Mouse (Mus musculus): ENCODE results near the gene Smtnl1. TPM values are rescaled to one million over a fixed set of nuclear protein-coding genes. Genes with fewer than 3 reads are reported as not detected.

Smtnl1 gene
- polyA plus RNA-seq, 1 experiment: 0.04 TPM

DNA sequence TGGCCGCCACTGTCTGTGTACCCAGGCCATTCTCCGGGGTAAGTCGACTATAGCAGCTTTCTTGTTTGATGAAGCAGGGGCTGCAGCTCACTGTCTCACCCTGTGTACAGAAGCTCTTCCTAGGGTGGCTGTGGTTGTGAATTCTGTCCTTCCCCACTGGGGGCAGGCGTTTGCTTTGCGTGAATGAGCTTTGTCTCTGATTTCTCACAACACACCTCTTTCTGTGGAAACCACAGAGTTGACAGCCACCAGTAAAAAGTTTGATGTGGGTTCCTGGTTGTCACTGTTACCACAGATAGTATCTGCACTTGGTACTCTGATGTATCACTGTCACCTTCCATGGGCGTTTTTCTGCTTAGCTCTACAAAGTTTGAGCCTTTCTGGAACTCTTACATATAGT is 43.2 kb downstream of the Smtnl1 start:
- H3K36me3 ChIP-seq (ENCODE audit: control insufficient read depth, insufficient read depth, low read length): no peaks in the 10 kb centered on the region
- WGBS: 25% methylated on average over 6 of the region's 6 CpGs
- no peaks in the 10 kb centered on the region for H3K27me3 ChIP-seq (ENCODE audit: control insufficient read depth, insufficient read depth, low read length)
- peak; percentile 11 to 57 for DNase-seq (ENCODE audit: low read depth in 1 of 2, low spot score in 2 of 2)
- TF ChIP-seq POLR2A (IDR thresholded peaks at IDR 0.05; ENCODE audit: low read depth, low read length) (no peak), CTCF (IDR thresholded peaks at IDR 0.05; ENCODE audit: extremely low read depth, insufficient read depth, insufficient read length, insufficient replicate concordance) (peak; percentile 6; the same call in 1 of the 2 replicates)
- no peak overlapping the region for H3K4me3 ChIP-seq (ENCODE audit: extremely low read depth, insufficient read depth, insufficient read length)
- no peak overlapping the region for H3K27ac ChIP-seq (ENCODE audit: insufficient read depth, low read length)
- H3K4me1 ChIP-seq (ENCODE audit: control insufficient read depth, insufficient read depth, insufficient read length): no peaks in the 10 kb centered on the region

DNA sequence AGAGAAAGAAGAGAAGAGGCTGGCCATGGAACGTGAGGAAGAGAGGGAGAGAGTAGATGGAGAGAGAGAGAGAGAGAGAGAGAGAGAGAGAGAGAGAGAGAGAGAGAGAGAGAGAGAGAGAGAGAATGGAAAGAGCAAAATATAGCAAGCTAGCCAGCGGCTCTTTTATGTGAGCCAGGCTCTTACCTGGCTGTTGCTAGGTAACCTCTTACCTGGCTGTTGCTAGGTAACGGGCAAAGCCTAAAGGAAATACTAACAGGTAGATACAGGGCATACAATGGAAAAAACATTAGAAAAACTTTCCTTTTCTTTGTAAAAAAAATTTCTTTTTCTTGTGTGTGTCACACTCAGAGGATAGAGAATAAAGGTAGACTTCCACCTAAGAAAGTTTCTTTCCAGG is 44.7 kb downstream of the Smtnl1 start:
- TF ChIP-seq CTCF (IDR thresholded peaks at IDR 0.05; ENCODE audit: extremely low read depth, insufficient read depth, insufficient read length, insufficient replicate concordance): no peak
- 83% methylated on average over 3 of the region's 3 CpGs for WGBS
- Histone ChIP-seq H3K36me3 (ENCODE audit: control insufficient read depth, insufficient read depth, low read length) (no peaks in the 10 kb centered on the region), H3K27me3 (ENCODE audit: control insufficient read depth, insufficient read depth, low read length) (no peaks in the 10 kb centered on the region), H3K27ac (ENCODE audit: insufficient read depth, low read length) (no peak overlapping the region), H3K4me1 (ENCODE audit: control insufficient read depth, insufficient read depth, insufficient read length) (no peaks in the 10 kb centered on the region), H3K4me3 (ENCODE audit: extremely low read depth, insufficient read depth, insufficient read length) (no peak overlapping the region)
- no peak for DNase-seq (ENCODE audit: low read depth in 1 of 2, low spot score in 2 of 2)

DNA sequence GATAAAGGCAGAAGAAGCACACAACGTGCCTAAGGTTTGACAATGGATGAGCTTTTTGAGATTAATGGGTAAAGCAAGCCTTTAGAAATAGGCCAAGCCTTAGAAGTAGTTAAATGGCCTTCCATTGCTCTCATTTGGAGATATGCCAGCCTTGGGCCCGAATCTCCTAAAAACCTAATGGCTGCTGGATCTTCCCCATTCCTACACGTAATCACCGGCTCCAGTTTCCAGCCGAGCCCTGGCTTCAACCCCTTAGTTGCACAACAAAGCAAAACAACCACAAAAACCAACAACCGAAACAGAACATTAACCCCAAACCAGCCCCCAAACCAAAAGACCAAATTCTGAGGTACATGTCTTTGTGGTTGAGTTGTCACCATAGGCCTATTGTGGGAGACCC is 46.8 kb downstream of the Smtnl1 start:
- Histone ChIP-seq H3K4me1 (ENCODE audit: control insufficient read depth, insufficient read depth, insufficient read length) (no peaks in the 10 kb centered on the region), H3K4me3 (ENCODE audit: extremely low read depth, insufficient read depth, insufficient read length) (no peak overlapping the region), H3K27ac (ENCODE audit: insufficient read depth, low read length) (no peak overlapping the region), H3K36me3 (ENCODE audit: control insufficient read depth, insufficient read depth, low read length) (no peaks in the 10 kb centered on the region), H3K27me3 (ENCODE audit: control insufficient read depth, insufficient read depth, low read length) (no peaks in the 10 kb centered on the region)
- TF ChIP-seq POLR2A (IDR thresholded peaks at IDR 0.05; ENCODE audit: low read depth, low read length): no peak
- 80% methylated on average over 6 of the region's 6 CpGs for WGBS
- DNase-seq (ENCODE audit: low read depth in 1 of 2, low spot score in 2 of 2): no peak

DNA sequence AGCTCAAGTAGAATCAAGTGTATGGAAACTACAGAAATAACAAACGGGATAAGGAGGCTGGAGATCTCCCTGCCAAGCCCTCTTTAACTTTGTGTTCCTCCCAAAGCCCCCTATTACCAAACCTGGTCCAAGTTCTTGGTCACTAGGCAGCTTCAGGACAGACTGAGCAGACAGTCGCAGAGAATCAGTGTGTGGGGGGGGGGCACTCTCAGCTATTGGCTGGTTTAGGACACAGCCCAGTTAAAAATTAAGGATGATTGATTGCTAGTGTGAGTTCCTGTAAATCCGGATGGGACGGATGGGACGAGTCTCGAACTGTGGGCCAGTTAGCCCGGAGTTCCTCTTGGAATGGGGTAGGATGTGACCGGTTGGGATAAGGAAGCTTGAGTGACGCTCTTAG is 47.2 kb downstream of the Smtnl1 start, which contains the start of gene Serping1:
TSS of gene Serping1 (minus strand) at position 204 of the 400 bp plus-strand sequence.
- no peaks in the 10 kb centered on the region for H3K4me1 ChIP-seq (ENCODE audit: control insufficient read depth, insufficient read depth, insufficient read length)
- H3K36me3 ChIP-seq (ENCODE audit: control insufficient read depth, insufficient read depth, low read length): no peaks in the 10 kb centered on the region
- TF ChIP-seq CTCF (IDR thresholded peaks at IDR 0.05; ENCODE audit: extremely low read depth, insufficient read depth, insufficient read length, insufficient replicate concordance) (no peak), POLR2A (IDR thresholded peaks at IDR 0.05; ENCODE audit: low read depth, low read length) (no peak)
- WGBS: 85% methylated on average over 9 of the region's 9 CpGs
- peak within 1 kb of the TSS; percentile 26; the same call in 1 of the 2 replicates for H3K4me3 ChIP-seq (ENCODE audit: extremely low read depth, insufficient read depth, insufficient read length)
- no peak within 1 kb of the TSS for H3K27ac ChIP-seq (ENCODE audit: insufficient read depth, low read length)
- no peak for DNase-seq (ENCODE audit: low read depth in 1 of 2, low spot score in 2 of 2)
- no peaks in the 10 kb centered on the region for H3K27me3 ChIP-seq (ENCODE audit: control insufficient read depth, insufficient read depth, low read length)

DNA sequence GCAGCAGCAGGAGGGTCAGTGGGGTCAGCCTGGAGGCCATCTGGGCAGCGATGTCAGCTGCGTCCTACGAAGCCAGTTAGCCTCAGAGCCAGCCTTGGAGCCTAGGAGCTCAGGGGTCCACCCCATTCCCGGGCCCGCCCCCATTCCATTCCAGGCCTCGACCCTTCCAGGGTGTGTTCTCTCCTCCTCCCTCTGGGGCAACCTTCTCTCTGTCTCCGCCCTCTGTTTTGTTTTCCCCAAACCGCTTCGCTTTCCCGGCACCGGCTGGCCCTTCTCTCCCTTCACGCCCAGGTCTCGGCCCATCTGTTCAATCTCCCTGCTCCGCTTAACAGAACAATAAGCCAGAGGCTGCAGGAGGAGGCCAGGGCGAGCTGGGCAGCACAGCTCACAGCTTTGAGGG is 47.7 kb downstream of the Smtnl1 start:
- peak in 1 of 2 experiments; percentile 5 for DNase-seq (ENCODE audit: low read depth in 1 of 2, low spot score in 2 of 2)

DNA sequence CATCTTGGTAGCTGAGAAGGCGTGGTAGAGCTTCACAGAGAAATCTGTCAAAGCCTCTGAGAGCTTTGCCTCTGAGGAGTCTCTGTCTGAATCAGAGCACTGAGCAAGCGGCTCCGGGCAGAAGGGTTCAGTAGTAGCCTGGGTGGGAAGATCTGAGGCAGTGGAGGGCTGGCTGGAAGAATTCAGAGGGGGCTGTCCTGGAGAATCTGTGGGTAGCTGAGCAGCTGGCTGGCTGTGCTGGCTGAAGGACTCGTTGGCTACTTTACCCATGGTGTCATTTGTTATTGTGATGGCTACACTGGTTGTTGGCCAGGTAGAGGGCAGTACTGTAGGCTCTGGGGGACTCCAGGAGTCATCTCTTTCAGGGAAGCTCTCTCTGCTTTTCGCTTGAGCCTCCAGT is 49.3 kb downstream of the Smtnl1 start:
- no peaks in the 10 kb centered on the region for H3K27me3 ChIP-seq (ENCODE audit: control insufficient read depth, insufficient read depth, low read length)
- WGBS: 96% methylated on average over 5 of the region's 5 CpGs
- no peak overlapping the region for H3K4me3 ChIP-seq (ENCODE audit: extremely low read depth, insufficient read depth, insufficient read length)

More for the DNA sequence above, 47.7 kb downstream of the Smtnl1 start:
- Histone ChIP-seq H3K4me1 (ENCODE audit: control insufficient read depth, insufficient read depth, insufficient read length) (no peaks in the 10 kb centered on the region), H3K27me3 (ENCODE audit: control insufficient read depth, insufficient read depth, low read length) (no peaks in the 10 kb centered on the region), H3K36me3 (ENCODE audit: control insufficient read depth, insufficient read depth, low read length) (no peaks in the 10 kb centered on the region), H3K4me3 (ENCODE audit: extremely low read depth, insufficient read depth, insufficient read length) (no peak overlapping the region), H3K27ac (ENCODE audit: insufficient read depth, low read length) (no peak overlapping the region)
- 72% methylated on average over 14 of the region's 15 CpGs for WGBS
- TF ChIP-seq POLR2A (IDR thresholded peaks at IDR 0.05; ENCODE audit: low read depth, low read length): no peak
- TF ChIP-seq CTCF (IDR thresholded peaks at IDR 0.05; ENCODE audit: extremely low read depth, insufficient read depth, insufficient read length, insufficient replicate concordance): no peak

DNA sequence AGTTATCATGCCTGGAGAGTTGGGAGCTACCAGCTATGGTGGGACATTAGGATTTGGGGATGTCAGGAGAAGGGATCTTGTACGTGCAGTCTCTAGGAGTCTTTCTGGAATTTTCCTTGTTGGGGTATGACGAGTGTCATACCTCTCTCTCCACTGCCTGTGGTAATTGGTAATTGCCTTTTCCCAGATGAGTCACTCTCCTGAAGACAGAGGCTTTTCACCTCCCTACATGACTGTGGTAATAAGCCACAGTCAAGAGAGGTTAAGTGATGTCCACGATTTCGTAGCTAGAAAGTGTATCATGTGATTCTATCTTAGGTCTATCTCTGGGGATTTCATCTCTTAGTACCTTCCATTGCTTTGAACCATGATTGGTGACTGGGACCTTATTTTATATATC is 50.0 kb downstream of the Smtnl1 start:
- no peak overlapping the region for H3K4me3 ChIP-seq (ENCODE audit: extremely low read depth, insufficient read depth, insufficient read length)
- no peaks in the 10 kb centered on the region for H3K27me3 ChIP-seq (ENCODE audit: control insufficient read depth, insufficient read depth, low read length)
- WGBS: 80% methylated on average over 4 of the region's 4 CpGs
- no peak for DNase-seq (ENCODE audit: low read depth in 1 of 2, low spot score in 2 of 2)
- no peaks in the 10 kb centered on the region for H3K36me3 ChIP-seq (ENCODE audit: control insufficient read depth, insufficient read depth, low read length)
- no peaks in the 10 kb centered on the region for H3K4me1 ChIP-seq (ENCODE audit: control insufficient read depth, insufficient read depth, insufficient read length)
- no peak overlapping the region for H3K27ac ChIP-seq (ENCODE audit: insufficient read depth, low read length)
- TF ChIP-seq POLR2A (IDR thresholded peaks at IDR 0.05; ENCODE audit: low read depth, low read length): no peak
- TF ChIP-seq CTCF (IDR thresholded peaks at IDR 0.05; ENCODE audit: extremely low read depth, insufficient read depth, insufficient read length, insufficient replicate concordance): no peak

More for the DNA sequence above, 49.3 kb downstream of the Smtnl1 start:
- TF ChIP-seq POLR2A (IDR thresholded peaks at IDR 0.05; ENCODE audit: low read depth, low read length): no peak
- TF ChIP-seq CTCF (IDR thresholded peaks at IDR 0.05; ENCODE audit: extremely low read depth, insufficient read depth, insufficient read length, insufficient replicate concordance): no peak
- Histone ChIP-seq H3K36me3 (ENCODE audit: control insufficient read depth, insufficient read depth, low read length) (no peaks in the 10 kb centered on the region), H3K4me1 (ENCODE audit: control insufficient read depth, insufficient read depth, insufficient read length) (no peaks in the 10 kb centered on the region), H3K27ac (ENCODE audit: insufficient read depth, low read length) (no peak overlapping the region)
- DNase-seq (ENCODE audit: low read depth in 1 of 2, low spot score in 2 of 2): no peak

Data from spleen, adult 2 months (tissue).